Mouse (Mus musculus): ENCODE data around the gene Stpg3. TPM values are rescaled to one million over a fixed set of nuclear protein-coding genes. Genes with fewer than 3 reads are reported as not detected.

Stpg3 gene
- total and polyA plus RNA-seq, 3 experiments, result 0.07 TPM; not detected in 2

GRCm38 (mm10) chr2:25211121-25211670, 3.2 kb downstream of the Stpg3 start, which contains the start of gene Nelfb (continued):
- TF ChIP-seq MYC (IDR thresholded peaks at IDR 0.05; ENCODE audit: low read depth, low read length) (peak; percentile 58), POLR2AphosphoS2 (IDR thresholded peaks at IDR 0.05; ENCODE audit: low read length) (peak; percentile 56; the same call in 1 of the 2 replicates), NELFE (IDR thresholded peaks at IDR 0.05; ENCODE audit: low read depth, low read length) (peak; percentile 84)

DNA sequence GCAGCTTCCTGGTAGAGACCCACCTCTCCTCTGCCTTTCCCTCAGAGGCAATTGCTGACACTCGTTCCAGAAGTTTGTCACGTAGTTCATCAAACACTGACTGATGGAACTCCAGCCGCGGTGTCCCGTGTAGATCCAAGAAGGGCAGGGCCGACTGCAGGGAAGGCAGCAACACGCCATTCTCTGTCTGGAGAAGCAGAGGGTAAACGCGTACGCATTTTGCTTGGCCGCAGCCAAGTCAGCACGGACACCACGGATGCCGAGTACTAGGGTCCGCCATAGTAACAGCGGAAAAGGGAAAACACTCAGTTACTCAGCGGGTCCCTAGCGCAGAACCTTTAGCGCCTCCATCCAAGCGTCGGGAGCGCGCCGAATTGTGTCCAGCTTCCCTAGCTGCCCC, 3.8 kb downstream of the Stpg3 start:
- Histone ChIP-seq H3K4me3 (ENCODE audit: control insufficient read depth in 1 of 2, insufficient read depth in 1 of 2, low read depth in 2 of 2, low read length in 2 of 2) (peak overlapping the region; percentile 69 to 97), H3K4me1 (ENCODE audit: control insufficient read depth in 1 of 2, insufficient read depth in 2 of 2, low read length in 2 of 2) (peaks cover 6 to 17% of the 10 kb centered on the region in 2 experiments), H3K36me3 (ENCODE audit: control insufficient read depth in 1 of 2, insufficient read depth in 2 of 2, low read length in 2 of 2) (peaks cover 2 to 11% of the 10 kb centered on the region in 2 experiments), H3K27me3 (ENCODE audit: control insufficient read depth in 1 of 2, insufficient read depth in 2 of 2, low read length in 2 of 2) (no peaks in the 10 kb centered on the region), H3K9ac (ENCODE audit: control insufficient read depth, low read depth, low read length, poor library complexity, severe bottlenecking) (peak overlapping the region; percentile 93), H3K27ac (ENCODE audit: control insufficient read depth, low read depth, low read length) (peak overlapping the region; percentile 76), H3K9me3 (replicated peaks; ENCODE audit: insufficient read depth, low read length) (no peaks in the 10 kb centered on the region), H3K79me2 (ENCODE audit: control insufficient read depth, insufficient read depth, low read length, poor library complexity) (peaks cover 21% of the 10 kb centered on the region)
- TF ChIP-seq RCOR1 (IDR thresholded peaks at IDR 0.05; ENCODE audit: low read depth, low read length), result no peak
- 0 out of 2 replicates have a peak, but pooled peaks have one; percentile 43 for TF ChIP-seq UBTF (IDR thresholded peaks at IDR 0.05; ENCODE audit: borderline replicate concordance, insufficient read depth, low read depth, low read length)
- TF ChIP-seq EP300 (IDR thresholded peaks at IDR 0.05; ENCODE audit: low read depth in 1 of 2, low read length in 2 of 2), result no peak
- TF ChIP-seq BHLHE40 (IDR thresholded peaks at IDR 0.05; ENCODE audit: borderline replicate concordance, low read depth, low read length), result no peak
- DNase-seq (ENCODE audit: low read depth, low spot score), result no peak

DNA sequence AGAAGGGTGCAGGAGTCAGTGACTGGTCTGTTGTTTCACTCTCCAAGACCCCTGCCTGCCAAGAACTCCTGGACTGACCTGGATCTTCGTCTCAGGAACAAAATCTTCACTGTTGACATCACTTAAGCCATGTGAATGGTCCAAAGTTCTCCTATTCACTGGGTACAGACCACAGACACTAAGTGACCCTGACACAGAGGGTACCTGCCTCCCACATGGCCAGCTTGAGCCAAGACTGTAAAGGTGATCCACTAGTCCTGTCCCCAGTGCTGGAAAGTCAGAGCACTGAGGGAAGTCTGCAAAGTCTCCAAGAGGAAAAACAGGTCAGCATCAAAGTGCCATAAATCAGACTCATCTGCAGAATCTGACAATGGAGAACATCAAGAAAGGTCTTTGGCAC, 6.8 kb downstream of the Stpg3 start:
- H3K27ac ChIP-seq (ENCODE audit: control insufficient read depth, low read depth, low read length), result no peak overlapping the region
- no peak overlapping the region for H3K4me3 ChIP-seq (ENCODE audit: control insufficient read depth in 1 of 2, insufficient read depth in 1 of 2, low read depth in 2 of 2, low read length in 2 of 2)
- H3K9me3 ChIP-seq (replicated peaks; ENCODE audit: insufficient read depth, low read length), result no peaks in the 10 kb centered on the region
- DNase-seq (ENCODE audit: low read depth, low spot score), result no peak
- peaks cover 11 to 28% of the 10 kb centered on the region in 2 experiments for H3K4me1 ChIP-seq (ENCODE audit: control insufficient read depth in 1 of 2, insufficient read depth in 2 of 2, low read length in 2 of 2)
- H3K9ac ChIP-seq (ENCODE audit: control insufficient read depth, low read depth, low read length, poor library complexity, severe bottlenecking), result no peak overlapping the region
- H3K27me3 ChIP-seq (ENCODE audit: control insufficient read depth in 1 of 2, insufficient read depth in 2 of 2, low read length in 2 of 2), result no peaks in the 10 kb centered on the region
- TF ChIP-seq TAL1 (IDR thresholded peaks at IDR 0.05; ENCODE audit: low read length), result no peak
- no peak for TF ChIP-seq SMC3 (IDR thresholded peaks at IDR 0.05; ENCODE audit: low read depth, low read length)
- no peak for TF ChIP-seq ELF1 (IDR thresholded peaks at IDR 0.05; ENCODE audit: low read depth, low read length)
- no peak for TF ChIP-seq TBP (IDR thresholded peaks at IDR 0.05; ENCODE audit: low read depth, low read length)
- no peak for TF ChIP-seq ZKSCAN1 (IDR thresholded peaks at IDR 0.05; ENCODE audit: low read depth, low read length)
- TF ChIP-seq GABPA (IDR thresholded peaks at IDR 0.05; ENCODE audit: low read depth, low read length), result no peak
- TF ChIP-seq MAFK (IDR thresholded peaks at IDR 0.05; ENCODE audit: borderline replicate concordance, low read depth, low read length), result no peak
- peaks cover 6 to 19% of the 10 kb centered on the region in 2 experiments for H3K36me3 ChIP-seq (ENCODE audit: control insufficient read depth in 1 of 2, insufficient read depth in 2 of 2, low read length in 2 of 2)
- H3K79me2 ChIP-seq (ENCODE audit: control insufficient read depth, insufficient read depth, low read length, poor library complexity), result peaks cover 21% of the 10 kb centered on the region
